Mouse (Mus musculus): ENCODE data around the gene Eif4e2. TPM values are rescaled to one million over a fixed set of nuclear protein-coding genes. Genes with fewer than 3 reads are reported as not detected.

Eif4e2 gene
- polyA plus RNA-seq, 1 experiment: 72.5 TPM

Other genes with a start within 250 kb of the Eif4e2 start
- not detected in 2 replicates for gene Alppl2, start 124.0 kb upstream of the Eif4e2 start, polyA plus RNA-seq (2012; rRNA removed)
- 0.06 TPM in 1 of 2 replicates, not detected in the other for gene Alpi, start 112.3 kb upstream of the Eif4e2 start, polyA plus RNA-seq (2012; rRNA removed)
- 0.04 TPM in 1 of 2 replicates, not detected in the other for gene Akp3, start 88.9 kb upstream of the Eif4e2 start, polyA plus RNA-seq (2012; rRNA removed)
- 0.10 TPM in 1 of 2 replicates, not detected in the other for gene Ecel1, start 57.4 kb upstream of the Eif4e2 start, polyA plus RNA-seq (2012; rRNA removed)
- gene Prss56, start 30.6 kb upstream of the Eif4e2 start, polyA plus RNA-seq (2012; rRNA removed): not detected in 2 replicates
- not detected in 2 replicates for gene Chrnd, start 23.3 kb upstream of the Eif4e2 start, polyA plus RNA-seq (2012; rRNA removed)
- not detected in 2 replicates for gene Chrng, start 9.3 kb upstream of the Eif4e2 start, polyA plus RNA-seq (2012; rRNA removed)
- 4.9 TPM in 2 replicates for gene Efhd1, start 50.4 kb downstream of the Eif4e2 start, polyA plus RNA-seq (2012; rRNA removed)
- 30.7 and 40.0 TPM in 2 replicates for gene Gigyf2, start 113.1 kb downstream of the Eif4e2 start, polyA plus RNA-seq (2012; rRNA removed)
- gene Kcnj13, start 180.8 kb downstream of the Eif4e2 start, polyA plus RNA-seq (2012; rRNA removed): 0.21 and 0.27 TPM in 2 replicates

All from urinary bladder, adult 2 months (tissue).